Mouse (Mus musculus): ENCODE data around the gene Xrcc1. TPM values are rescaled to one million over a fixed set of nuclear protein-coding genes. Genes with fewer than 3 reads are reported as not detected.

Xrcc1 gene
- polyA plus RNA-seq, 1 experiment: 32.5 TPM

GRCm38 (mm10) chr7:24528861-24529260 lies 17.2 kb upstream of the Xrcc1 start:
- DNase-seq (ENCODE audit: low spot score): no peak

- peak; percentile 12 for DNase-seq (ENCODE audit: low spot score)
Observed at GRCm38 (mm10) chr7:24529580-24529979, 16.5 kb upstream of the Xrcc1 start.

GRCm38 (mm10) chr7:24530062-24530931 lies 15.8 kb upstream of the Xrcc1 start, which contains the start of gene Irgq:
TSS of gene Irgq (plus strand) at chr7:24530689.
- DNase-seq (ENCODE audit: low spot score): peak; percentile 97

- peak; percentile 61 for DNase-seq (ENCODE audit: low spot score)
Observed at GRCm38 (mm10) chr7:24531211-24531971, 14.7 kb upstream of the Xrcc1 start.

- no peak for DNase-seq (ENCODE audit: low spot score)
Observed at GRCm38 (mm10) chr7:24533031-24533571, 13.0 kb upstream of the Xrcc1 start.

GRCm38 (mm10) chr7:24533806-24534205 lies 12.3 kb upstream of the Xrcc1 start:
- no peak for DNase-seq (ENCODE audit: low spot score)

- DNase-seq (ENCODE audit: low spot score): no peak
Observed at GRCm38 (mm10) chr7:24534301-24534700, 11.8 kb upstream of the Xrcc1 start.

- DNase-seq (ENCODE audit: low spot score): no peak
Observed at GRCm38 (mm10) chr7:24537081-24537480, 9.0 kb upstream of the Xrcc1 start.

- DNase-seq (ENCODE audit: low spot score): no peak
Observed at GRCm38 (mm10) chr7:24537591-24537990, 8.5 kb upstream of the Xrcc1 start.

- DNase-seq (ENCODE audit: low spot score): no peak
Observed at GRCm38 (mm10) chr7:24538154-24538553, 7.9 kb upstream of the Xrcc1 start.

- no peak for DNase-seq (ENCODE audit: low spot score)
Observed at GRCm38 (mm10) chr7:24538701-24539100, 7.4 kb upstream of the Xrcc1 start.

GRCm38 (mm10) chr7:24539686-24540085 lies 6.4 kb upstream of the Xrcc1 start:
- no peak for DNase-seq (ENCODE audit: low spot score)

GRCm38 (mm10) chr7:24544506-24544905 lies 1.6 kb upstream of the Xrcc1 start:
- DNase-seq (ENCODE audit: low spot score): no peak

GRCm38 (mm10) chr7:24546634-24547389 lies 723 bp downstream of the Xrcc1 start:
- peak; percentile 95 for DNase-seq (ENCODE audit: low spot score)

GRCm38 (mm10) chr7:24547534-24548036 lies 1.5 kb downstream of the Xrcc1 start:
- no peak for DNase-seq (ENCODE audit: low spot score)

GRCm38 (mm10) chr7:24551985-24552759 lies 6.1 kb downstream of the Xrcc1 start:
- no peak for DNase-seq (ENCODE audit: low spot score)

- no peak for DNase-seq (ENCODE audit: low spot score)
Observed at GRCm38 (mm10) chr7:24555786-24556185, 9.7 kb downstream of the Xrcc1 start.

- no peak for DNase-seq (ENCODE audit: low spot score)
Observed at GRCm38 (mm10) chr7:24561450-24561849, 15.4 kb downstream of the Xrcc1 start.

GRCm38 (mm10) chr7:24563191-24563836 lies 17.2 kb downstream of the Xrcc1 start:
- DNase-seq (ENCODE audit: low spot score): no peak

GRCm38 (mm10) chr7:24563837-24564206 lies 17.7 kb downstream of the Xrcc1 start:
- no peak for DNase-seq (ENCODE audit: low spot score)

Measured in urinary bladder, adult 2 months (tissue).